Mouse (Mus musculus) stomach, postnatal 0 days (tissue): ENCODE results near the gene Slc7a15. TPM values are rescaled to one million over a fixed set of nuclear protein-coding genes. Genes with fewer than 3 reads are reported as not detected.

ENCODE experiments used
- ATAC-seq: fragments of 200-750 bp; cut with Nextera tagmentation; 2 replicates; pipeline ENCODE4 v1.8.0; 2017; ENCODE audit not compliant: low FRiP score, low TSS enrichment
- DNase-seq: peaks from one replicate; pipeline ENCODE4 v3.0.0-alpha.2; 2016; ENCODE audit warnings: low spot score
- H3K27ac ChIP-seq: fragments of 300-500 bp; sonication (generic); replicated peaks from 2 replicates; pipeline ENCODE4 v1.5.1; 2014; ENCODE audit warnings: mild to moderate bottlenecking, control low read depth
- H3K27me3 ChIP-seq: fragments of 300-500 bp; sonication (generic); 2 replicates; pipeline ENCODE4 v1.6.1; 2014; ENCODE audit warnings: low read length; ENCODE audit not compliant: control insufficient read depth, insufficient read depth
- H3K36me3 ChIP-seq: fragments of 300-500 bp; sonication (generic); 2 replicates; pipeline ENCODE4 v1.6.1; 2014; ENCODE audit warnings: low read length, mixed read lengths; ENCODE audit not compliant: control insufficient read depth, insufficient read depth
- H3K4me1 ChIP-seq: fragments of 300-500 bp; sonication (generic); replicated peaks from 2 replicates; pipeline ENCODE4 v1.6.1; 2014; ENCODE audit warnings: antibody characterized with exemption; ENCODE audit not compliant: control insufficient read depth, insufficient read depth
- H3K4me2 ChIP-seq: fragments of 300-500 bp; sonication (generic); replicated peaks from 2 replicates; pipeline ENCODE4 v1.6.1; 2014; ENCODE audit warnings: low read depth, mild to moderate bottlenecking, control low read depth, moderate library complexity
- H3K4me3 ChIP-seq: fragments of 300-500 bp; sonication (generic); 2 replicates; pipeline ENCODE4 v1.5.1; 2014; ENCODE audit warnings: low read depth, low read length, control low read depth
- H3K9ac ChIP-seq: fragments of 300-500 bp; sonication (generic); 2 replicates; pipeline ENCODE4 v1.6.1; 2014; ENCODE audit warnings: mild to moderate bottlenecking, low read length, control low read depth, mixed read lengths
- H3K9me3 ChIP-seq: fragments of 300-500 bp; sonication (generic); 2 replicates; pipeline ENCODE4 v1.6.1; 2016; ENCODE audit warnings: low read length; ENCODE audit not compliant: control insufficient read depth
- CTCF ChIP-seq: IDR thresholded peaks from 2 replicates; pipeline ENCODE4 v1.5.1; 2016; ENCODE audit warnings: antibody characterized with exemption, low read depth, mild to moderate bottlenecking, moderate library complexity
- EP300 ChIP-seq: optimal IDR thresholded peaks from 2 replicates; pipeline ENCODE3; 2016; ENCODE audit warnings: antibody characterized with exemption
- WGBS: fragments of 180-500 bp; shearing (Covaris S2); extraction: QIAGEN DNeasy Blood & Tissue Kit; methylation state at CpG from one replicate; pipeline ENCODE4 v1.1.7; 2014; 5-methylcytosine and 5-hydroxymethylcytosine counted together
- polyA plus RNA-seq: library from polyadenylated mRNA; unstranded; fragments of >200 nt; fragmentation: Nextera tagmentation; extraction: Ambion mirVana; gene quantifications from 2 replicates; pipeline ENCODE4 v1.2.1, GENCODE M21; 2015

The Slc7a15 gene
- polyA plus RNA-seq, 1 experiment from 2014 or later: not detected

DNA sequence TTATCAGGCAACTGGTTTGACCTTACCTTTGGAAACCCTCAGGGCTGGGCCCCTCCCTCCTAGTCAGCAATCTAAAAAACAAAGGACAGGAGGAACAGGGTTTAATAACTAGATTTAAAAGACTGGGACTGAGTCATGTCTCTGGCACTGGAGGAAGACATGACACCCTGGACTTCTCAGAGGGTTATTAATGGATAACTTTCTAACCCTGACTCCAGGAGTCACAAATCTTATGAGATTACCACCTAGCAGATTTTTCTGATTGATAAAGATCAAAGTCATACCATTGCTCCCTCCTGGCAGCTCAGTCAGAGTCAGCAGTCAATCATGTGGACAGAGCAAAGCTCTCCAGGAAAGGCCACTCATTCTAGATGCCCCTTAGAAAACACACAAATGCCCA, 43.4 kb downstream of the Slc7a15 start:
- Histone ChIP-seq H3K27ac (no peak overlapping the region), H3K4me1 (no peaks in the 10 kb centered on the region), H3K4me2 (no peak overlapping the region), H3K27me3 (no peaks in the 10 kb centered on the region), H3K36me3 (no peaks in the 10 kb centered on the region), H3K9ac (no peak overlapping the region), H3K9me3 (no peaks in the 10 kb centered on the region), H3K4me3 (no peak overlapping the region)
- ATAC-seq: no peak; the same call in 1 of the 2 replicates
- no peak for TF ChIP-seq EP300
- TF ChIP-seq CTCF: no peak
- no peak for DNase-seq

GRCm38 (mm10) chr12:8547357-8547756, 51.5 kb downstream of the Slc7a15 start:
- Histone ChIP-seq H3K27ac (no peak overlapping the region), H3K4me3 (no peak overlapping the region), H3K36me3 (no peaks in the 10 kb centered on the region), H3K9me3 (no peaks in the 10 kb centered on the region), H3K4me2 (no peak overlapping the region), H3K9ac (no peak overlapping the region), H3K4me1 (no peaks in the 10 kb centered on the region), H3K27me3 (no peaks in the 10 kb centered on the region)
- ATAC-seq (peak; percentile 80), DNase-seq (peak; percentile 78)
- peak; percentile 100 for TF ChIP-seq CTCF
- no peak for TF ChIP-seq EP300
- 15% methylated on average over 11 of the region's 11 CpGs for WGBS

GRCm38 (mm10) chr12:8546801-8547200, 52.1 kb downstream of the Slc7a15 start:
- no peak overlapping the region for H3K4me3 ChIP-seq
- no peak for TF ChIP-seq CTCF
- TF ChIP-seq EP300: no peak
- DNase-seq: no peak
- ATAC-seq: no peak
- WGBS: 87% methylated on average over 6 of the region's 6 CpGs
- no peak overlapping the region for H3K9ac ChIP-seq
- H3K27me3 ChIP-seq: no peaks in the 10 kb centered on the region
- no peaks in the 10 kb centered on the region for H3K4me1 ChIP-seq
- no peaks in the 10 kb centered on the region for H3K9me3 ChIP-seq
- no peaks in the 10 kb centered on the region for H3K36me3 ChIP-seq
- no peak overlapping the region for H3K4me2 ChIP-seq
- H3K27ac ChIP-seq: no peak overlapping the region

- Histone ChIP-seq H3K36me3 (no peaks in the 10 kb centered on the region), H3K9ac (no peak overlapping the region), H3K27ac (no peak overlapping the region), H3K4me1 (no peaks in the 10 kb centered on the region), H3K4me3 (no peak overlapping the region), H3K9me3 (no peaks in the 10 kb centered on the region), H3K4me2 (no peak overlapping the region), H3K27me3 (no peaks in the 10 kb centered on the region)
- ATAC-seq (no peak), DNase-seq (no peak)
- WGBS: 78% methylated on average over 5 of the region's 5 CpGs
- TF ChIP-seq CTCF (no peak), EP300 (no peak)
Measured at GRCm38 (mm10) chr12:8545066-8545610, 53.7 kb downstream of the Slc7a15 start.

GRCm38 (mm10) chr12:8542371-8542770, 56.5 kb downstream of the Slc7a15 start:
- WGBS: 81% methylated on average over 4 of the region's 4 CpGs
- Histone ChIP-seq H3K9ac (no peak overlapping the region), H3K4me3 (no peak overlapping the region), H3K27ac (no peak overlapping the region), H3K4me2 (no peak overlapping the region), H3K4me1 (no peaks in the 10 kb centered on the region), H3K27me3 (no peaks in the 10 kb centered on the region), H3K9me3 (no peaks in the 10 kb centered on the region), H3K36me3 (no peaks in the 10 kb centered on the region)
- DNase-seq: no peak
- no peak for TF ChIP-seq CTCF
- TF ChIP-seq EP300: no peak
- no peak for ATAC-seq

DNA sequence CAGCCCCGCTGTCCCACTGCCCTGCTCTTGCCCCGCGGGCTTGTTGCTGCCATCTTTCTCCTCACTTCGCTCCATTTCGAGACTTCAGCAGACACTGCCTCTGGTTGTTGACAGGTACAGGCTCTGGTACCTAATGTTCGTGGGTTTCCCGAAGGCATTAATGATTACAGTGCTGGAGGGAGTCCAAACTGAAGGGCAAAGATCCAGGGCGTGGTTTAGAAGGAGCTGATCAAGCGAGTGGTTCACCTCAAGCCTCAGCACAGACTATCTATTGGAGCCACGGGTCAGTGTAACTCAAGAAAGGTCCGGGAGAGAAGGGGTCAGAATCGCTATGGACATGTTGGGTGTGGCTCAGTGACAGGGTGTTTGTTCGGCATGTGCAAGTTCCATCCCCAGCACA, 59.4 kb downstream of the Slc7a15 start:
- no peak for TF ChIP-seq EP300
- TF ChIP-seq CTCF: no peak
- no peak overlapping the region for H3K9ac ChIP-seq
- no peaks in the 10 kb centered on the region for H3K27me3 ChIP-seq
- H3K27ac ChIP-seq: no peak overlapping the region
- H3K4me1 ChIP-seq: no peaks in the 10 kb centered on the region
- no peaks in the 10 kb centered on the region for H3K9me3 ChIP-seq
- 67% methylated on average over 13 of the region's 13 CpGs for WGBS
- no peak for DNase-seq
- H3K4me3 ChIP-seq: no peak overlapping the region
- H3K36me3 ChIP-seq: no peaks in the 10 kb centered on the region
- H3K4me2 ChIP-seq: no peak overlapping the region
- ATAC-seq: no peak
